Mouse (Mus musculus) C2C12 (cell line): ENCODE measurements around the gene St3gal3. TPM values are rescaled to one million over a fixed set of nuclear protein-coding genes. Genes with fewer than 3 reads are reported as not detected.

Experiments used
- H3K27me3 ChIP-seq: one replicate; pipeline ENCODE4 v1.6.1; 2011; ENCODE audit not compliant: control insufficient read depth, insufficient read depth, insufficient read length
- H3K36me3 ChIP-seq: one replicate; pipeline ENCODE4 v1.6.1; 2011; ENCODE audit not compliant: control insufficient read depth, insufficient read depth
- H3K4me3 ChIP-seq: one replicate; pipeline ENCODE4 v1.5.1; 2011; ENCODE audit warnings: mild to moderate bottlenecking, control low read depth; ENCODE audit not compliant: poor library complexity, insufficient read depth, severe bottlenecking
- H3K79me2 ChIP-seq: one replicate; pipeline ENCODE4 v1.6.1; 2011; ENCODE audit not compliant: control insufficient read depth, insufficient read depth
- H3K79me3 ChIP-seq: one replicate; pipeline ENCODE4 v1.6.1; 2011; ENCODE audit warnings: low read depth, control low read depth
- H3ac ChIP-seq: one replicate; pipeline ENCODE3; 2011; ENCODE audit warnings: low read depth; ENCODE audit not compliant: control insufficient read depth, insufficient read length
- CEBPB ChIP-seq: IDR thresholded peaks from one replicate; pipeline ENCODE4 v1.6.1; 2011; ENCODE audit warnings: low read depth, mild to moderate bottlenecking, control low read depth, moderate library complexity
- CTCF ChIP-seq: IDR thresholded peaks from one replicate; pipeline ENCODE4 v1.5.1; 2011; ENCODE audit not compliant: control insufficient read depth, insufficient read depth, insufficient read length
- FOSL1 ChIP-seq: IDR thresholded peaks from one replicate; pipeline ENCODE4 v1.8.0; 2011; ENCODE audit warnings: mild to moderate bottlenecking, low read length; ENCODE audit not compliant: poor library complexity, insufficient read depth, severe bottlenecking
- MAX ChIP-seq: IDR thresholded peaks from one replicate; pipeline ENCODE4 v1.6.1; 2011; ENCODE audit warnings: mild to moderate bottlenecking, control low read depth
- MYOD1 ChIP-seq: IDR thresholded peaks from one replicate; pipeline ENCODE4 v1.6.1; 2011; ENCODE audit warnings: low read depth; ENCODE audit not compliant: control insufficient read depth, insufficient read length
- MYOG ChIP-seq: IDR thresholded peaks from one replicate; pipeline ENCODE4 v1.6.1; 2011; ENCODE audit not compliant: control insufficient read depth, insufficient read length; ENCODE audit errors: extremely low read depth
- USF1 ChIP-seq: IDR thresholded peaks from one replicate; pipeline ENCODE4 v1.6.1; 2011; ENCODE audit warnings: low read depth, mild to moderate bottlenecking, control low read depth, moderate library complexity
- polyA plus RNA-seq: library from polyadenylated mRNA; unstranded; fragments of >200 nt; fragmentation: generic; extraction: Trizol; gene quantifications from one replicate; pipeline ENCODE4 v1.2.1, GENCODE M21; 2012; ENCODE audit warnings: missing spikeins

The St3gal3 gene
- polyA plus RNA-seq, 1 experiment: 20.4 TPM

DNA sequence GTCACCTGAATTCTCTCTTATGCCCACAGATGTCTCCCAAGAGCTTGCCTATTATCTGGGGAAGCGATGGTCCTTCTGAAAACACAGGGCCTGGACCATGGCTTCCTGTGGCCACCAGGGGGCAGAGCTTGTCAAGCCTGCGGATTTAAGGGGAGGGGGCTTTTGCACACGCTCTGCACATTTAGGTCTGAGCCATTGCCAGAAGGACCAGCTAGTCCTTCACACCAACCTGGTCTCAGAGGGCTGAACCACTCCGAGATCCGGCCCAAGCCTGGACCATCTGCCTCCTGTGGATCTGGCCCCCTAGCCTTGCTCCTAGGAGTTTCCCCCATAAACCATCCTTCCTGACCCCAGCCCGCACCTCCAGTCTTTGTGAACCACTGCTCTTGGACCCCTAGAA lies 206.5 kb downstream of the St3gal3 start:
- Histone ChIP-seq H3K79me3 (no peaks in the 10 kb centered on the region), H3ac (no peak overlapping the region), H3K79me2 (no peaks in the 10 kb centered on the region), H3K4me3 (no peak overlapping the region), H3K27me3 (no peaks in the 10 kb centered on the region), H3K36me3 (no peaks in the 10 kb centered on the region)
- TF ChIP-seq MAX: no peak
- no peak for TF ChIP-seq MYOD1
- no peak for TF ChIP-seq FOSL1
- TF ChIP-seq USF1: no peak
- TF ChIP-seq CTCF: peak; percentile 36
- TF ChIP-seq CEBPB: no peak
- no peak for TF ChIP-seq MYOG

DNA sequence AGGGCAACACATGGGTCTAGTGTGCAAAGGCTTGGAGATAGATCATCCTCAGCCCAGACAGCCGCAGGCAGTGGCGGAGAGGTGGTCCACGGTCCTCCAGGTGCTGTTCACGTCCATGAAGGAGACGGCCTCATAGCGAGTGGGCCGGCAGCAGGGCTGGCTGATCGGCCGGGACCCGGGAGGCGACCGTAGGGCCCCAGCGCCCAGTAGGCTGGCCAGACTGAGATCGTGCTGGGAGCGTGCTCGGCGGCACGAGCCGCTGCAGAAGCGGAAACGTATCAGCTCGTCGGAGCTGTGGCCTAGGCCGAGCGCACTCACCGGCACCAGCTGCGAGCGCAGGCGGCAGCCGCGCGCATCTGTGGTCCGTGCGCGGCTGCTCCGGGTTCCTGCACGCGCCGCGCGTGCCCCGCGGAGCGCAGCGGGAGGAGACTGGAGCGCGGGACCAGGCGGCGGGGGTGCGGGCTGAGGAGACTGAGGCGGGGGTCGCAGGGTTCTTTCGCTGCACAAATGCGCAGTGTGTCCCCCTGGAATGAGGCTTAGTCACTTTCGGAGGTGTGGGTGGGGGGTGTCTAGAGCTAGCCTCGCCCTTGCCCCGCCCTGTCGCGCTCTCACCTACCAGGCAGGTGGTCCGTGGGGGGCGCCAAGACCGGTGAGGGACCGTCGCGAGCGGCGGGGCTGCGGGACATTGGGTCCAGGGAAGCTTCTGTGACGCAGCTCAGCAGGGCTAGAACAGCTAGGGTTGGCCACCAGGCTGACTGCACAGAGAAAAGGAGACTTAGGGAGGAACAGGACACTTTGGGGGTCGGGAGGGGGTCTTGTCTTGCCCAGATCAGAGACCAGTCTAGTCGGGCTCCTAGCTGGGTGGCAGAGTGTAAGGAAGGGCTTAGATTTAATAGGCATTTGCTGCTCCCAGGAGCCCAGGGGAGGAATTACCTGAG lies 207.9 kb downstream of the St3gal3 start:
- H3K27me3 ChIP-seq: no peaks in the 10 kb centered on the region
- no peak overlapping the region for H3K4me3 ChIP-seq
- H3K79me3 ChIP-seq: no peaks in the 10 kb centered on the region

DNA sequence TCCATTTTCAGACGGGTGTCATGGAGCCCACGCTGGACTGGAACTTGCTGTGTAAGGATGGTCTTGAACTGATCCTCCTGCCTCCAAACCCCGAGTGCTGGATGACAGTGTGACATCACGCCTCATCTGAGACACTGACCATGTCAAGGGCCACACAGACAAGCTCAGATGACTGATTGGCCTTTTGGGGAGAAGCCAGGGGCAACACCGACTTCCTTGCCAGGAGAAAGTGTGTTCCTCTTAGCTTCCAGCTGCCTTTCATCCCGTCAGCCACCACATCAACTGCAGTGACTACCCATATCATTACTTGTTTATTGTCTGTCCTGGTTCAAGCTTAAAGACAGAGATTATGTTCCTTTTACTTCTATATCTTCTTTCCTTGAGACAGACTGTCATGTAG lies 209.8 kb downstream of the St3gal3 start:
- TF ChIP-seq CTCF (no peak), MAX (no peak), CEBPB (no peak), MYOG (no peak)
- H3K27me3 ChIP-seq: no peaks in the 10 kb centered on the region
- H3ac ChIP-seq: no peak overlapping the region
- H3K36me3 ChIP-seq: no peaks in the 10 kb centered on the region
- no peaks in the 10 kb centered on the region for H3K79me2 ChIP-seq
- no peak overlapping the region for H3K4me3 ChIP-seq
- H3K79me3 ChIP-seq: no peaks in the 10 kb centered on the region

More for the DNA sequence above, 207.9 kb downstream of the St3gal3 start:
- Histone ChIP-seq H3ac (no peak overlapping the region), H3K36me3 (no peaks in the 10 kb centered on the region), H3K79me2 (no peaks in the 10 kb centered on the region)
- TF ChIP-seq CEBPB (no peak), FOSL1 (no peak), MAX (no peak), USF1 (no peak), MYOD1 (no peak)

DNA sequence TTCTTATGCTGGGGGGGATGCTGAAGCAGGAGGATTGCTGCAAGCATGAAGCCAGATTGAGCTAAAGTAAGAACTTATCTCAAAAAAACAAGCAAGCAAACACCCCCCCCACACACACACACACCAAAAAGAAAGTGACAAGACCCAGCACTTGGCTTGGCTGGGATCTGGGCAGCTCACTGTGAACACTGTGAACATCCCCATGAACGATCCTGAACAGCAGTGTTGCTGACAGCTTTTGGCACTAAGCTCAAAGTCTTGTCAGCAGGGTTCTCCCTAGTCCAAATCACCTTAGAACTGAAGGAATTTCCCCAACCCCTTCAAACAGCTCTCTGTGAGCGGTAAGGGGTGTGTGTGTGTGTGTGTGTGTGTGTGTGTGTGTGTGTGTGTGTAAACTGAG lies 211.3 kb downstream of the St3gal3 start:
- Histone ChIP-seq H3K36me3 (no peaks in the 10 kb centered on the region), H3K79me2 (no peaks in the 10 kb centered on the region), H3ac (no peak overlapping the region), H3K4me3 (no peak overlapping the region), H3K79me3 (no peaks in the 10 kb centered on the region), H3K27me3 (no peaks in the 10 kb centered on the region)
- TF ChIP-seq MYOD1 (no peak), USF1 (no peak), MAX (no peak), CEBPB (no peak), CTCF (no peak), FOSL1 (no peak), MYOG (no peak)

DNA sequence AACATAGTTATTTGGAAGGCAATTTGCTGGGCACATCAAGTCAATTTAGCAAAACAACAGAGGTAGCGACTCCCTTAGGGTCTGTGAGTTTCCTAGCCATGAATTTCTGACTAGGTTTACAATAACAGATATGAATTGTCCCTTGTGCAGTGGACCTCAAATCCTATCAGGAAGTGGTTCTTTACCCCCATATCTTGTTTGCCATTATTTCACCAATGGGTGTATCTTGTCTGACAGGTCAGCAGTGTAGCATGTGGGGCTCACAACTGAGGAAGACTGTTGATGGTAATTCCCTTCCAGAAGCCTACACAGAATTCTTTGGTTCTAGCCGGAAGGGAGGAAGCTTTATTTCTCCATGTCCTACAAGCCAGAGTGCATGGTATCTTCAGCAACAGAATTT lies 213.4 kb downstream of the St3gal3 start:
- Histone ChIP-seq H3K4me3 (no peak overlapping the region), H3K27me3 (no peaks in the 10 kb centered on the region), H3K79me3 (no peaks in the 10 kb centered on the region), H3K36me3 (no peaks in the 10 kb centered on the region), H3ac (no peak overlapping the region), H3K79me2 (no peaks in the 10 kb centered on the region)
- TF ChIP-seq MYOD1: no peak
- TF ChIP-seq MYOG: no peak

DNA sequence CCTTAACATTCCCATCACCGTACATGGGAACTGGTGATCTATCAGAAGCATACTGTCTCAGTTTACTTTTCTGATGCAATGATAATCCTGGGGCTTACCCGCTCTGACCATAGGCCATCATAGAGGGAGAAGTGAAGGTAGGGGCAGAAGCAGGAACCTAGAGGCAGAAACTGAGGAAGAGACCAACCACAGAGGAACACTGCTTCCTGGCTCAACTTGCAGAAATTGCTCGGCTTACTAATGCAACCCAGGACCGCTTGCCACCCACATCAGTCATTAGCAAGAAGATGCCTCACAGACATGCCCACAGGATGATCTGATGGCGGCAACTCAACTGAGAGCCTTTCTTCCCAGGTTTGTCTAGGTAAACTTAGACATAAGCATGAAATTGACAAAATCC lies 216.0 kb downstream of the St3gal3 start:
- Histone ChIP-seq H3K79me3 (peaks cover 7% of the 10 kb centered on the region), H3K4me3 (no peak overlapping the region), H3ac (no peak overlapping the region), H3K79me2 (peaks cover 10% of the 10 kb centered on the region), H3K36me3 (no peaks in the 10 kb centered on the region), H3K27me3 (no peaks in the 10 kb centered on the region)
- TF ChIP-seq CTCF (no peak), MYOG (no peak), MYOD1 (no peak), USF1 (no peak), FOSL1 (no peak), MAX (no peak), CEBPB (no peak)
